Mouse (Mus musculus) kidney, adult 11 months (tissue): ENCODE measurements at regions not wholly inside any gene's neighbourhood (a gene's known extent, or its start where the extent isn't known, plus 50 kb on each side); places are given as distances from the start of the nearest gene placed in this dataset.

Source experiments
- DNase-seq: peaks from one replicate; pipeline ENCODE4 v3.0.0; 2022

DNA sequence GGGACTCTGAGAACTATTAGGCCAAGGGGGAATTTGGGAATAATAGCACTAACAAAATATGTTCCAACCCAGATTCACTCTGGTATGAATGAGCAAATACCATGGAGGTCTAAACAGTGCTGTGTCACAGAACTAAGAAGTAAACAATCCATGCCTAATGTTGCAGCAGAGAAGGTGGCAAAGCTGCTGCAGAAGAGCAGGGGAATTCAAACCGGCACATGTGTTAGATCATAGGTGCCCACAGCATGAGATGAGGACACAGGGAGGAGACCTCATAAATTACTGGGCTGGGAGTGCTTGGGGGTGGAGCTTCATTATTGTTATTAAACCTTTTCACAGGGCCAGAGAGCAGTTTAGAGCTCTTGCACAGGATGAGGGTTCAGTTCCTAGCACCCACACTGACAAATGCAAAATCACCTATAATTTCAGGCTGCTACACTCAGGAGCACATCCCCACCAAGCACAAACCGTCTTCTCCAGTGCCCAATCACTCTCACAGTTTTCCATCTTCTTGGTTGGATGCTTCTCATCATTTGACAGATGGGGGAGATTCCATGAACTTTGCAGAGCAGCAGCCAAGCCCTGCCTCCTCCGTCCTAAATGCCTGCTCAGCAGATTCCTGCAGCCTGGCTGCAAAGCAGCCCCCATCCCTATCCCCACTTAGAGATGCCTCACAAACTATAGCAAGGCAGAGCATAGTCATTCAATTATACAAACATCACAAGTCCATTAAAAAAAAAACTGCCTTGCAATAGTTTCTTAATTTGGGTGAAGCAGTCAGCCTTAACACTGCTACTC, 79.0 kb upstream of the Rarb start:
- DNase-seq = no peak

DNA sequence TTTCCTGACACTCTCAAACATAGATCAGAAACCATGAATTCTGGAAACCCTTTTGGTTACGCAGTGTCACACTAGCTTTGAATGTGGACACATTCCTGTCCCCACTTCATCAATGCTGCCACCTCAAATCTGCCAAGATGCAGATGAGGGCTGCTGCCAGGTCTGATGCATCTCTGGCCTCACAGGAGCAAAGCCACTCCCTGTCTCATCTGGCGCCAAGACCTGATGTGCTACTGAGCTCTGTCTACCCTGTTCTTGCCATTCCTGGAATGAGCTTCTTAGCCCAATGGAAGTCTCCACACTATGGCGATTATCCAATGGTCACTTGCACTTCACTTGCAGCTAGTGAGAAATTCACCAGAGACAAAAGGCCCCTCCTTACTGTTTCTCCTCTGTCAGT, 78.0 kb upstream of the Rarb start:
- no peak for DNase-seq

DNA sequence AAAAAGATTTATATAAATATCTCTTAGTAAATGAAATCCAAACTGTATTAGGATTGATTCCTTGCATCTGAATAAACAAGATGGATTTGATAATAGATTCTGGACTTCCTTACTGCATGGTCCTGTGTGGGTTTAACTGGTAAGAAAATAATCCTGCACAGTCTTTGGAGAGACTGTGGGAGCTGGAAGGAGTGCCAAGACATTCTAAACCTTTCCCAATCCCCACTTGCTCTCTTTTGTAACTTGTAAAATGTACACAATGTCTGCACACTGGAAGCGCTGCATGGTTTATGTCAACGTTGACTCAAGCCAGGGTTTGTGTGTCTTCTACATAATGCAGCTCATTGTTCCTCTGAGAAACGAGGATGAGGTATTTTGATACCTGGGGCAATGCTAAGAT, 62.3 kb upstream of the Rarb start:
- no peak for DNase-seq

DNA sequence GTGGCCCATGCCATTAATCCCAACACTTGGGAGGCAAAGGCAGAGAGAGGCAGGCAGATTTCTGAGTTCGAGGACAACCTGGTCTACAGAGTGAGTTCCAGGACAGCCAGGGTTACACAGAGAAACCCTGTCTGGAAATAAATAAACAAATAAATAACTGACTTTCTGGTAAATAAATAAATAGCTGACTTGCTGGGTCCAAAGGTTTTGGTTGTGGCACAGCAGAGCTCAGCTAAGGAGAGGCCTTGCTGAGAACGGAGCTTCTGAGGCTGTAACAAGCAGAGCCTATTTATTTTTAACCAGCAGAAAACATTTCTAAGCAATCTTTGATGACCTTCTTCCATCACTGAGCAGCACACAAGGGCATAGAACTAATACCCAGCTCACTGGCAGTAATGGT, 50.3 kb upstream of the Rarb start:
- peak; percentile 22 for DNase-seq
